Mouse (Mus musculus): ENCODE measurements around the gene Osbp2. TPM values are rescaled to one million over a fixed set of nuclear protein-coding genes. Genes with fewer than 3 reads are reported as not detected.

Osbp2 gene
- polyA plus RNA-seq, 1 experiment: 2.1 TPM

- Histone ChIP-seq H3K27me3 (ENCODE audit: control insufficient read depth, insufficient read depth, insufficient read length) (no peaks in the 10 kb centered on the region), H3ac (ENCODE audit: control insufficient read depth, insufficient read length, low read depth) (no peak overlapping the region), H3K79me3 (ENCODE audit: low read depth) (no peaks in the 10 kb centered on the region), H3K36me3 (ENCODE audit: control insufficient read depth, insufficient read depth) (no peaks in the 10 kb centered on the region), H3K79me2 (ENCODE audit: control insufficient read depth, insufficient read depth) (no peaks in the 10 kb centered on the region), H3K4me3 (ENCODE audit: insufficient read depth, poor library complexity, severe bottlenecking) (no peak overlapping the region)
- TF ChIP-seq MYOG (IDR thresholded peaks at IDR 0.05; ENCODE audit: control insufficient read depth, extremely low read depth, insufficient read length) (no peak), CTCF (IDR thresholded peaks at IDR 0.05; ENCODE audit: control insufficient read depth, insufficient read depth, insufficient read length) (no peak), MYOD1 (IDR thresholded peaks at IDR 0.05; ENCODE audit: control insufficient read depth, insufficient read length, low read depth) (no peak), MAX (IDR thresholded peaks at IDR 0.05) (no peak), CEBPB (IDR thresholded peaks at IDR 0.05; ENCODE audit: low read depth) (no peak), FOSL1 (IDR thresholded peaks at IDR 0.05; ENCODE audit: insufficient read depth, low read length, poor library complexity, severe bottlenecking) (no peak), USF1 (IDR thresholded peaks at IDR 0.05; ENCODE audit: low read depth) (no peak)
Observed at GRCm38 (mm10) chr11:3766964-3767363, 96.7 kb downstream of the Osbp2 start.

GRCm38 (mm10) chr11:3764352-3764751 is 99.4 kb downstream of the Osbp2 start:
- no peaks in the 10 kb centered on the region for H3K79me3 ChIP-seq (ENCODE audit: low read depth)
- H3K36me3 ChIP-seq (ENCODE audit: control insufficient read depth, insufficient read depth): no peaks in the 10 kb centered on the region
- no peaks in the 10 kb centered on the region for H3K27me3 ChIP-seq (ENCODE audit: control insufficient read depth, insufficient read depth, insufficient read length)
- peaks cover 4% of the 10 kb centered on the region for H3K79me2 ChIP-seq (ENCODE audit: control insufficient read depth, insufficient read depth)
- no peak for TF ChIP-seq USF1 (IDR thresholded peaks at IDR 0.05; ENCODE audit: low read depth)
- TF ChIP-seq MYOD1 (IDR thresholded peaks at IDR 0.05; ENCODE audit: control insufficient read depth, insufficient read length, low read depth): peak; percentile 100
- TF ChIP-seq MAX (IDR thresholded peaks at IDR 0.05): no peak
- no peak for TF ChIP-seq CEBPB (IDR thresholded peaks at IDR 0.05; ENCODE audit: low read depth)
- H3K4me3 ChIP-seq (ENCODE audit: insufficient read depth, poor library complexity, severe bottlenecking): no peak overlapping the region
- H3ac ChIP-seq (ENCODE audit: control insufficient read depth, insufficient read length, low read depth): peak overlapping the region; percentile 79

- H3K27me3 ChIP-seq (ENCODE audit: control insufficient read depth, insufficient read depth, insufficient read length): no peaks in the 10 kb centered on the region
- TF ChIP-seq CEBPB (IDR thresholded peaks at IDR 0.05; ENCODE audit: low read depth) (no peak), MYOG (IDR thresholded peaks at IDR 0.05; ENCODE audit: control insufficient read depth, extremely low read depth, insufficient read length) (no peak), FOSL1 (IDR thresholded peaks at IDR 0.05; ENCODE audit: insufficient read depth, low read length, poor library complexity, severe bottlenecking) (no peak), MYOD1 (IDR thresholded peaks at IDR 0.05; ENCODE audit: control insufficient read depth, insufficient read length, low read depth) (peak; percentile 40), USF1 (IDR thresholded peaks at IDR 0.05; ENCODE audit: low read depth) (no peak), CTCF (IDR thresholded peaks at IDR 0.05; ENCODE audit: control insufficient read depth, insufficient read depth, insufficient read length) (no peak), MAX (IDR thresholded peaks at IDR 0.05) (no peak)
- H3K79me2 ChIP-seq (ENCODE audit: control insufficient read depth, insufficient read depth): peaks cover 17% of the 10 kb centered on the region
- peak overlapping the region; percentile 98 for H3ac ChIP-seq (ENCODE audit: control insufficient read depth, insufficient read length, low read depth)
- peak overlapping the region; percentile 23 for H3K4me3 ChIP-seq (ENCODE audit: insufficient read depth, poor library complexity, severe bottlenecking)
- no peaks in the 10 kb centered on the region for H3K79me3 ChIP-seq (ENCODE audit: low read depth)
- H3K36me3 ChIP-seq (ENCODE audit: control insufficient read depth, insufficient read depth): no peaks in the 10 kb centered on the region
Observed at GRCm38 (mm10) chr11:3761775-3762501, 101.8 kb downstream of the Osbp2 start.

DNA sequence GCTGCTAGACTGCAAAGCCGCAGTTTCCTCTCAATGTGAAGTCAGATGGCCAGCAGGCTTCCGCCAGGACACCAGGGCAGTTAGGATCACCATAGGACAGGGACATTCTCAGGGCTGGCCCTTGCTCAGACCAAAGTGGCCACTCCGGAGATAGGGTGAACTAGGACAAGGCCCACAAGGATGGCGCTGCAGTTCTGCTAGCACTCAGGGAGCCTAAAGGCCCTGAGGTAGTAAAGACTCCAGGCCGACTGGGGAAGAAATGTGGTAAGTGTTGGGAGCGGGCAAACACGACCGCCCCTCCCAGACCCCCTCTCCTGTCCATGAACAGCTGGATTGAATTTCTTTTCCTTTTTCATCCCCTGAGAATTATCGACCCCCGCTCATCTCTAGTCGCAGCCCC is 102.4 kb downstream of the Osbp2 start:
- no peaks in the 10 kb centered on the region for H3K79me3 ChIP-seq (ENCODE audit: low read depth)
- peaks cover 19% of the 10 kb centered on the region for H3K79me2 ChIP-seq (ENCODE audit: control insufficient read depth, insufficient read depth)
- no peak for TF ChIP-seq USF1 (IDR thresholded peaks at IDR 0.05; ENCODE audit: low read depth)
- no peak for TF ChIP-seq MAX (IDR thresholded peaks at IDR 0.05)
- no peak for TF ChIP-seq FOSL1 (IDR thresholded peaks at IDR 0.05; ENCODE audit: insufficient read depth, low read length, poor library complexity, severe bottlenecking)
- TF ChIP-seq MYOD1 (IDR thresholded peaks at IDR 0.05; ENCODE audit: control insufficient read depth, insufficient read length, low read depth): no peak
- TF ChIP-seq CTCF (IDR thresholded peaks at IDR 0.05; ENCODE audit: control insufficient read depth, insufficient read depth, insufficient read length): no peak
- H3ac ChIP-seq (ENCODE audit: control insufficient read depth, insufficient read length, low read depth): peak overlapping the region; percentile 98
- H3K4me3 ChIP-seq (ENCODE audit: insufficient read depth, poor library complexity, severe bottlenecking): peak overlapping the region; percentile 23
- no peaks in the 10 kb centered on the region for H3K27me3 ChIP-seq (ENCODE audit: control insufficient read depth, insufficient read depth, insufficient read length)
- no peaks in the 10 kb centered on the region for H3K36me3 ChIP-seq (ENCODE audit: control insufficient read depth, insufficient read depth)

GRCm38 (mm10) chr11:3759433-3759832 is 104.3 kb downstream of the Osbp2 start:
- no peak overlapping the region for H3ac ChIP-seq (ENCODE audit: control insufficient read depth, insufficient read length, low read depth)
- TF ChIP-seq MAX (IDR thresholded peaks at IDR 0.05) (no peak), FOSL1 (IDR thresholded peaks at IDR 0.05; ENCODE audit: insufficient read depth, low read length, poor library complexity, severe bottlenecking) (no peak), MYOG (IDR thresholded peaks at IDR 0.05; ENCODE audit: control insufficient read depth, extremely low read depth, insufficient read length) (no peak), USF1 (IDR thresholded peaks at IDR 0.05; ENCODE audit: low read depth) (no peak), CTCF (IDR thresholded peaks at IDR 0.05; ENCODE audit: control insufficient read depth, insufficient read depth, insufficient read length) (no peak), MYOD1 (IDR thresholded peaks at IDR 0.05; ENCODE audit: control insufficient read depth, insufficient read length, low read depth) (no peak), CEBPB (IDR thresholded peaks at IDR 0.05; ENCODE audit: low read depth) (no peak)
- no peaks in the 10 kb centered on the region for H3K27me3 ChIP-seq (ENCODE audit: control insufficient read depth, insufficient read depth, insufficient read length)
- H3K79me3 ChIP-seq (ENCODE audit: low read depth): no peaks in the 10 kb centered on the region
- peaks cover 19% of the 10 kb centered on the region for H3K79me2 ChIP-seq (ENCODE audit: control insufficient read depth, insufficient read depth)
- no peak overlapping the region for H3K4me3 ChIP-seq (ENCODE audit: insufficient read depth, poor library complexity, severe bottlenecking)
- no peaks in the 10 kb centered on the region for H3K36me3 ChIP-seq (ENCODE audit: control insufficient read depth, insufficient read depth)

DNA sequence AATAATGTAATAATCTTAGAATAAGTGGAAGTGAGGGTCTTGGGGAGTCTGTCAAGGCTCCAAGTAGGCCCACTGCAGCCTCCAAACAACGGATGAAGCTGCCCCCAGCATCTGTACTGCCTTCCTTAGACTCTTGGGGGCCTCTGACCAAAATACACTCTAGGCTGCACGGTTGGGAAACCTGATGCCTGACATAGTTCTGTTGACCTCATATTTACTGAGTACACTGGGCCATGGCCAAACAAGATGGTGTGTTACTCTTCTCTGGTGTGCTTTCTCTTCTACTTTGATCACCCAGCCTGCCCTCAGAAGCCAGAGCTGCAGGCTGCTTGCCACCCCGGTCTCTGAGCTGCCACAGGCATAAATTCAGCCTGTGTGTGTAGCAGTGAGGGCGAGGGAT is 108.4 kb downstream of the Osbp2 start:
- no peak for TF ChIP-seq USF1 (IDR thresholded peaks at IDR 0.05; ENCODE audit: low read depth)
- no peak for TF ChIP-seq CTCF (IDR thresholded peaks at IDR 0.05; ENCODE audit: control insufficient read depth, insufficient read depth, insufficient read length)
- TF ChIP-seq MYOD1 (IDR thresholded peaks at IDR 0.05; ENCODE audit: control insufficient read depth, insufficient read length, low read depth): no peak
- no peak for TF ChIP-seq CEBPB (IDR thresholded peaks at IDR 0.05; ENCODE audit: low read depth)
- no peak for TF ChIP-seq MAX (IDR thresholded peaks at IDR 0.05)
- TF ChIP-seq FOSL1 (IDR thresholded peaks at IDR 0.05; ENCODE audit: insufficient read depth, low read length, poor library complexity, severe bottlenecking): no peak
- TF ChIP-seq MYOG (IDR thresholded peaks at IDR 0.05; ENCODE audit: control insufficient read depth, extremely low read depth, insufficient read length): no peak
- peaks cover 15% of the 10 kb centered on the region for H3K79me2 ChIP-seq (ENCODE audit: control insufficient read depth, insufficient read depth)
- H3K36me3 ChIP-seq (ENCODE audit: control insufficient read depth, insufficient read depth): no peaks in the 10 kb centered on the region
- H3K4me3 ChIP-seq (ENCODE audit: insufficient read depth, poor library complexity, severe bottlenecking): no peak overlapping the region
- peak overlapping the region; percentile 54 for H3ac ChIP-seq (ENCODE audit: control insufficient read depth, insufficient read length, low read depth)
- no peaks in the 10 kb centered on the region for H3K79me3 ChIP-seq (ENCODE audit: low read depth)
- no peaks in the 10 kb centered on the region for H3K27me3 ChIP-seq (ENCODE audit: control insufficient read depth, insufficient read depth, insufficient read length)

Data from C2C12 (cell line).